Mouse (Mus musculus) CH12.LX (cell line): Measurements from ENCODE around the gene Pola2. TPM values are rescaled to one million over a fixed set of nuclear protein-coding genes. Genes with fewer than 3 reads are reported as not detected.

Experiments used
- DNase-seq: peaks from one replicate; pipeline ENCODE4 v3.0.0-alpha.2; 2013; ENCODE audit errors: extremely low read depth
- H3K27ac ChIP-seq: 2 replicates; pipeline ENCODE4 v1.5.1; 2012; ENCODE audit warnings: low read depth, mild to moderate bottlenecking, control low read depth, moderate library complexity; ENCODE audit not compliant: insufficient read depth
- H3K27me3 ChIP-seq: replicated peaks from 2 replicates; pipeline ENCODE3; 2012; ENCODE audit warnings: inconsistent platforms
- H3K36me3 ChIP-seq, 2 experiments: replicated peaks in 1 of 2; 2 replicates each; pipeline versions ENCODE3 to v1.6.1; 2012; ENCODE audit warnings: inconsistent platforms in 1 of 2, low read length in 1 of 2, mild to moderate bottlenecking in 1 of 2, mixed read lengths in 1 of 2, moderate library complexity in 1 of 2; ENCODE audit not compliant: control insufficient read depth in 1 of 2, insufficient read depth in 1 of 2
- H3K4me1 ChIP-seq, 2 experiments: 2 replicates each; pipeline ENCODE4 v1.6.1; 2012; ENCODE audit warnings: inconsistent platforms in 1 of 2, moderate library complexity in 1 of 2; ENCODE audit not compliant: insufficient read depth in 2 of 2, control insufficient read depth in 1 of 2
- H3K4me2 ChIP-seq: 2 replicates; pipeline ENCODE4 v1.6.1; 2012; ENCODE audit warnings: low read depth, mild to moderate bottlenecking, control low read depth; ENCODE audit not compliant: poor library complexity, insufficient read depth, severe bottlenecking
- H3K4me3 ChIP-seq, 3 experiments: fragments of 150-350 bp in 1 of 3; sonication (generic) in 1 of 3; replicated peaks in 1 of 3; 2 replicates each; pipeline versions ENCODE3 to v1.5.1; 2011 to 2012; ENCODE audit warnings: low read depth in 2 of 3, low read length in 2 of 3, mild to moderate bottlenecking in 2 of 3, moderate library complexity in 2 of 3, control low read depth in 1 of 3, improper control_type of control experiment in 1 of 3, inconsistent platforms in 1 of 3, mixed read lengths in 1 of 3; ENCODE audit not compliant: poor library complexity in 1 of 3
- H3K79me2 ChIP-seq: replicated peaks from 2 replicates; pipeline ENCODE4 v1.6.1; 2012; ENCODE audit warnings: mild to moderate bottlenecking, moderate library complexity; ENCODE audit not compliant: control insufficient read depth, poor library complexity, insufficient read depth, severe bottlenecking; ENCODE audit errors: extremely low read depth
- H3K9ac ChIP-seq: 2 replicates; pipeline ENCODE4 v1.6.1; 2012; ENCODE audit warnings: low read depth, mild to moderate bottlenecking, control low read depth, moderate library complexity; ENCODE audit not compliant: insufficient read depth
- H3K9me3 ChIP-seq: replicated peaks from 2 replicates; pipeline ENCODE3; 2012; ENCODE audit warnings: low read length, inconsistent platforms, mixed read lengths
- BHLHE40 ChIP-seq: IDR thresholded peaks from 2 replicates; pipeline ENCODE4 v1.6.1; 2011; ENCODE audit warnings: mild to moderate bottlenecking, low read depth, low read length, improper control_type of control experiment
- CHD1 ChIP-seq: IDR thresholded peaks from 2 replicates; pipeline ENCODE4 v1.6.1; 2012; ENCODE audit warnings: low read depth, low read length, improper control_type of control experiment, inconsistent platforms
- CHD2 ChIP-seq: IDR thresholded peaks from 2 replicates; pipeline ENCODE4 v1.6.1; 2011; ENCODE audit warnings: low read length, improper control_type of control experiment
- CTCF ChIP-seq, 2 experiments: IDR thresholded peaks in 1 of 2; conservative IDR thresholded peaks in 1 of 2; 2 replicates each; pipeline ENCODE4 v1.5.1; 2011 to 2012; ENCODE audit warnings: low read depth in 2 of 2, low read length in 2 of 2, improper control_type of control experiment in 1 of 2, inconsistent platforms in 1 of 2, mild to moderate bottlenecking in 1 of 2, moderate library complexity in 1 of 2
- E2F4 ChIP-seq: IDR thresholded peaks from 2 replicates; pipeline ENCODE4 v1.6.1; 2011; ENCODE audit warnings: low read depth, low read length, improper control_type of control experiment; ENCODE audit not compliant: insufficient replicate concordance
- ELF1 ChIP-seq: IDR thresholded peaks from 2 replicates; pipeline ENCODE4 v1.6.1; 2014; ENCODE audit warnings: low read depth, mild to moderate bottlenecking, inconsistent platforms, low read length, improper control_type of control experiment
- EP300 ChIP-seq: IDR thresholded peaks from 2 replicates; pipeline ENCODE4 v1.6.1; 2011; ENCODE audit warnings: low read length, improper control_type of control experiment
- ETS1 ChIP-seq: conservative IDR thresholded peaks from 2 replicates; pipeline ENCODE4 v1.6.1; 2012; ENCODE audit warnings: low read depth, mild to moderate bottlenecking, inconsistent platforms, low read length, improper control_type of control experiment, moderate library complexity
- GABPA ChIP-seq: IDR thresholded peaks from 2 replicates; pipeline ENCODE4 v1.6.1; 2012; ENCODE audit warnings: low read depth, low read length, improper control_type of control experiment, inconsistent platforms; ENCODE audit not compliant: insufficient replicate concordance
- HCFC1 ChIP-seq: IDR thresholded peaks from 2 replicates; pipeline ENCODE4 v1.6.1; 2012; ENCODE audit warnings: low read depth, mild to moderate bottlenecking, inconsistent platforms, low read length, improper control_type of control experiment
- IRF4 ChIP-seq: IDR thresholded peaks from 2 replicates; pipeline ENCODE4 v1.6.1; 2014; ENCODE audit warnings: low read depth, mild to moderate bottlenecking, inconsistent platforms, low read length, improper control_type of control experiment
- JUN ChIP-seq: IDR thresholded peaks from 2 replicates; pipeline ENCODE4 v1.6.1; 2011; ENCODE audit warnings: low read depth, mild to moderate bottlenecking, low read length, improper control_type of control experiment, moderate library complexity; ENCODE audit not compliant: insufficient read depth
- JUND ChIP-seq: conservative IDR thresholded peaks from 2 replicates; pipeline ENCODE4 v1.6.1; 2011; ENCODE audit warnings: low read depth, low read length, improper control_type of control experiment
- KAT2A ChIP-seq: IDR thresholded peaks from 2 replicates; pipeline ENCODE4 v1.6.1; 2012; ENCODE audit warnings: low read length, improper control_type of control experiment, inconsistent platforms; ENCODE audit not compliant: insufficient replicate concordance
- MAFK ChIP-seq: IDR thresholded peaks from 2 replicates; pipeline ENCODE4 v1.6.1; 2011; ENCODE audit warnings: low read length, improper control_type of control experiment; ENCODE audit not compliant: insufficient replicate concordance
- MAX ChIP-seq: IDR thresholded peaks from 2 replicates; pipeline ENCODE4 v1.6.1; 2011; ENCODE audit warnings: low read length, improper control_type of control experiment
- MAZ ChIP-seq: IDR thresholded peaks from 2 replicates; pipeline ENCODE4 v1.6.1; 2012; ENCODE audit warnings: low read depth, mild to moderate bottlenecking, inconsistent platforms, low read length, improper control_type of control experiment, moderate library complexity
- MEF2A ChIP-seq: IDR thresholded peaks from 2 replicates; pipeline ENCODE4 v1.6.1; 2014; ENCODE audit warnings: low read depth, mild to moderate bottlenecking, inconsistent platforms, low read length, improper control_type of control experiment, borderline replicate concordance
- MXI1 ChIP-seq: IDR thresholded peaks from 2 replicates; pipeline ENCODE4 v1.6.1; 2011; ENCODE audit warnings: mild to moderate bottlenecking, low read depth, low read length, improper control_type of control experiment
- MYC ChIP-seq: IDR thresholded peaks from 2 replicates; pipeline ENCODE4 v1.6.1; 2011; ENCODE audit warnings: low read depth, mild to moderate bottlenecking, improper control_type of control experiment, low read length
- NELFE ChIP-seq: IDR thresholded peaks from 2 replicates; pipeline ENCODE4 v1.6.1; 2011; ENCODE audit warnings: low read depth, low read length, improper control_type of control experiment
- NRF1 ChIP-seq: IDR thresholded peaks from 2 replicates; pipeline ENCODE4 v1.6.1; 2014; ENCODE audit warnings: low read depth, mild to moderate bottlenecking, inconsistent platforms, low read length, improper control_type of control experiment, moderate library complexity
- PAX5 ChIP-seq: IDR thresholded peaks from 2 replicates; pipeline ENCODE4 v1.6.1; 2012; ENCODE audit warnings: low read length, inconsistent platforms, mixed read lengths
- POLR2A ChIP-seq: IDR thresholded peaks from 2 replicates; pipeline ENCODE4 v1.6.1; 2011; ENCODE audit warnings: low read depth, mild to moderate bottlenecking, improper control_type of control experiment, low read length
- POLR2AphosphoS2 ChIP-seq: IDR thresholded peaks from 2 replicates; pipeline ENCODE4 v1.6.1; 2011; ENCODE audit warnings: low read depth, low read length, improper control_type of control experiment
- RAD21 ChIP-seq: IDR thresholded peaks from 2 replicates; pipeline ENCODE4 v1.6.1; 2011; ENCODE audit warnings: low read depth, mild to moderate bottlenecking, low read length, improper control_type of control experiment, moderate library complexity
- RCOR1 ChIP-seq: conservative IDR thresholded peaks from 2 replicates; pipeline ENCODE4 v1.6.1; 2012; ENCODE audit warnings: low read depth, mild to moderate bottlenecking, inconsistent platforms, low read length, improper control_type of control experiment
- SIN3A ChIP-seq: IDR thresholded peaks from 2 replicates; pipeline ENCODE4 v1.6.1; 2012; ENCODE audit warnings: low read length, improper control_type of control experiment, inconsistent platforms
- SMC3 ChIP-seq: IDR thresholded peaks from 2 replicates; pipeline ENCODE4 v1.6.1; 2011; ENCODE audit warnings: low read depth, low read length, improper control_type of control experiment
- TBP ChIP-seq: conservative IDR thresholded peaks from 2 replicates; pipeline ENCODE4 v1.6.1; 2011; ENCODE audit warnings: low read depth, low read length, improper control_type of control experiment
- TCF12 ChIP-seq: IDR thresholded peaks from 2 replicates; pipeline ENCODE4 v1.6.1; 2014; ENCODE audit warnings: low read depth, mild to moderate bottlenecking, inconsistent platforms, low read length, improper control_type of control experiment
- UBTF ChIP-seq: IDR thresholded peaks from 2 replicates; pipeline ENCODE4 v1.6.1; 2012; ENCODE audit warnings: low read depth, mild to moderate bottlenecking, inconsistent platforms, low read length, improper control_type of control experiment, moderate library complexity
- USF1 ChIP-seq: IDR thresholded peaks from 2 replicates; pipeline ENCODE4 v1.6.1; 2014; ENCODE audit warnings: low read depth, mild to moderate bottlenecking, inconsistent platforms, low read length, improper control_type of control experiment
- USF2 ChIP-seq: conservative IDR thresholded peaks from 2 replicates; pipeline ENCODE4 v1.6.1; 2011; ENCODE audit warnings: low read depth, low read length, improper control_type of control experiment
- ZC3H11A ChIP-seq: IDR thresholded peaks from 2 replicates; pipeline ENCODE4 v1.6.1; 2012; ENCODE audit warnings: low read depth, mild to moderate bottlenecking, inconsistent platforms, low read length, improper control_type of control experiment
- ZKSCAN1 ChIP-seq: IDR thresholded peaks from 2 replicates; pipeline ENCODE4 v1.6.1; 2012; ENCODE audit warnings: low read depth, inconsistent platforms, low read length, improper control_type of control experiment, borderline replicate concordance
- ZMIZ1 ChIP-seq: IDR thresholded peaks from 2 replicates; pipeline ENCODE4 v1.6.1; 2012; ENCODE audit warnings: low read depth, mild to moderate bottlenecking, inconsistent platforms, low read length, improper control_type of control experiment
- ZNF384 ChIP-seq: IDR thresholded peaks from 2 replicates; pipeline ENCODE4 v1.6.1; 2012; ENCODE audit warnings: low read depth, low read length, improper control_type of control experiment, inconsistent platforms
- dilution Hi-C: fragments of 300-500 bp; cut with MboI; formaldehyde crosslinking; loops from 2 replicates; pipeline ENCODE4 v1.14.3; 2020; ENCODE audit warnings: low sequenced_read_pairs; ENCODE audit not compliant: extremely low pct_unique_long_range_greater_than_20kb, extremely low pct_ligation_motif_present
- in situ Hi-C: fragments of 300-500 bp; cut with MboI; formaldehyde crosslinking; loops from 3 replicates; pipeline ENCODE4 v1.14.3; 2019; ENCODE audit warnings: low sequenced_read_pairs, low pct_ligation_motif_present, low pct_unique_long_range_greater_than_20kb, mixed read lengths
- polyA plus RNA-seq: library from polyadenylated mRNA; unstranded; fragments of >175 nt; gene quantifications from 2 replicates; pipeline ENCODE4 v1.2.1, GENCODE M21; 2012; ENCODE audit warnings: low read depth; ENCODE audit not compliant: insufficient read length
- total RNA-seq, 2 experiments: library from RNA; depleted of rRNA; stranded (reverse); fragments of 300-350 nt in 1 of 2; fragments of >200 nt in 1 of 2; gene quantifications; 2 replicates each; pipeline ENCODE4 v1.2.3; 2012 to 2014

Pola2 gene
- total and polyA plus RNA-seq, 3 experiments, result 60.3 to 91.4 (median 71.7) TPM

DNA sequence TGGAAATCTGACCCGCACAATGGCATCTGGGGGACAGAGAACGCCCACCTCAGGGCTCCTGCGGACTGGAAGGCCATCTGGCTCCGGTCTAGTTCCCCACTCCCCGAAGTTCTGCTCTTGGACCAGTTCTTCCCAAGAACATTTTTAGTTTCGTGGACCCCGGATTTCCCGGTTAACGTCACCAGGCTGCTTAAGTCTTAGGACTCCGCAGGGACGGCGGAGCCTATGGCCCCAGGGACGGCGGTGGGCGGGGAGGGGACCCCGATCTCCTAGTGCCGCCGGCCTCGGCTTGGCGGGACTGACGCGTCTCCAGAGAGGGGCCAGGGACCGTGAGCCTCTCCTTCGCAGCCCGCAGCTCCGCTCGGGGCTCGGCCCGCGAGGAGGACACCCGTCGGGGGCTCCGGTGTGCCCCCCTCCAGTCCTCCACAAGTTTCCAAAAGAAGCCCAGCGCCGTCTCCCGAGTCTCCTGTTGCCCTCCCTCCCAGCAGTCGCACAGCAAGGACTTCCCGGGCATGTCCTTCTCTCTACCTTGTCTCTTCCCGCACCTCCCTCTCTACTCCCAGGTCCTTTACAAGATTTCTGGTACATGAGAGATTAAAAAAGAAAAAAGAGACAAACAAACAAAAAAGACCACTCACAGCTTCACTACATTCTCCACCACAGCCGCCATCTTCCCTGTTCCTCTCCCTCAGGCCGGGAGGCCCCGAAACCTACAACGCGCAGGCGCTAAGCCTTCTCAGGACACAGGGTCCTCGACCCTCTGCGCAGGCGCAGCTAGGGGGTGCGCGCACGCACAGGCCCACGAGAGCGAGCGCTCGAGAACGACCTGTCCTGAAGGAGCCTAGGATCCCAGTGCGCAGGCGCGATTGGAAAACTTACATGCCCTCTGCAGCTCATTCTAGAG, 51.6 kb downstream of the Pola2 start:
- DNase-seq, result peak; percentile 99
- dilution Hi-C loops (no loop called here), in situ Hi-C loops (no loop called here)
- H3K4me3 ChIP-seq, result peak overlapping the region; percentile 90 to 100 (median 93)
- no peaks in the 10 kb centered on the region for H3K27me3 ChIP-seq
- H3K4me1 ChIP-seq, result peaks cover 11 to 40% of the 10 kb centered on the region in 2 experiments
- H3K4me2 ChIP-seq, result peak overlapping the region; percentile 94
- H3K79me2 ChIP-seq, result peaks cover 53% of the 10 kb centered on the region
- peaks cover 10 to 43% of the 10 kb centered on the region in 2 experiments for H3K36me3 ChIP-seq
- no peak overlapping the region; the same call in 1 of the 2 replicates for H3K27ac ChIP-seq
- H3K9me3 ChIP-seq, result no peaks in the 10 kb centered on the region
- peak overlapping the region; percentile 96 for H3K9ac ChIP-seq
- no peak for TF ChIP-seq CHD2
- TF ChIP-seq NRF1, result peak; percentile 89
- 0 out of 2 replicates have a peak, but pooled peaks have one; percentile 65 for TF ChIP-seq POLR2AphosphoS2
- peak; percentile 90 for TF ChIP-seq CHD1
- TF ChIP-seq RCOR1, result 0 out of 2 replicates have a peak, but pooled peaks have one; percentile 38
- TF ChIP-seq ZNF384, result no peak
- peak; percentile 24; the same call in 1 of the 2 replicates for TF ChIP-seq MAX
- peak; percentile 96 for TF ChIP-seq NELFE
- TF ChIP-seq TBP, result peak; percentile 77; the same call in 1 of the 2 replicates
- TF ChIP-seq IRF4, result peak; percentile 7; the same call in 1 of the 2 replicates
- peak; percentile 92 for TF ChIP-seq ZMIZ1
- no peak for TF ChIP-seq GABPA
- TF ChIP-seq UBTF, result no peak
- no peak for TF ChIP-seq RAD21
- no peak for TF ChIP-seq USF2
- TF ChIP-seq PAX5, result no peak
- TF ChIP-seq SMC3, result no peak
- no peak for TF ChIP-seq MAFK
- no peak for TF ChIP-seq USF1
- TF ChIP-seq ZKSCAN1, result no peak
- peak; percentile 66 for TF ChIP-seq MXI1
- TF ChIP-seq CTCF (conservative IDR thresholded peaks at IDR 0.05 in 1 of 2, IDR thresholded peaks at IDR 0.05 in 1 of 2; ENCODE audit: low read depth in 2 of 2, low read length in 2 of 2), result no peak
- peak; percentile 52 for TF ChIP-seq ELF1
- TF ChIP-seq SIN3A, result peak; percentile 66; the same call in 1 of the 2 replicates
- TF ChIP-seq JUND, result no peak
- TF ChIP-seq MEF2A, result peak; percentile 23; the same call in 1 of the 2 replicates
- TF ChIP-seq MYC, result no peak; the same call in 1 of the 2 replicates
- peak; percentile 74 for TF ChIP-seq HCFC1
- peak; percentile 63; the same call in 1 of the 2 replicates for TF ChIP-seq TCF12
- 0 out of 2 replicates have a peak, but pooled peaks have one; percentile 20 for TF ChIP-seq MAZ
- TF ChIP-seq E2F4, result no peak
- TF ChIP-seq JUN, result no peak
- no peak for TF ChIP-seq KAT2A
- TF ChIP-seq ZC3H11A, result no peak
- peak; percentile 97 for TF ChIP-seq POLR2A
- TF ChIP-seq ETS1, result no peak
- no peak for TF ChIP-seq EP300
- no peak for TF ChIP-seq BHLHE40
